Mouse (Mus musculus) 3134 (cell line): Measurements from ENCODE around the gene Krt26.

Experiments used
- DNase-seq: peaks from one replicate; pipeline ENCODE4 v3.0.0-alpha.2; 2011; ENCODE audit warnings: low spot score; ENCODE audit not compliant: insufficient read length; ENCODE audit errors: extremely low read depth

The Krt26 gene

DNA sequence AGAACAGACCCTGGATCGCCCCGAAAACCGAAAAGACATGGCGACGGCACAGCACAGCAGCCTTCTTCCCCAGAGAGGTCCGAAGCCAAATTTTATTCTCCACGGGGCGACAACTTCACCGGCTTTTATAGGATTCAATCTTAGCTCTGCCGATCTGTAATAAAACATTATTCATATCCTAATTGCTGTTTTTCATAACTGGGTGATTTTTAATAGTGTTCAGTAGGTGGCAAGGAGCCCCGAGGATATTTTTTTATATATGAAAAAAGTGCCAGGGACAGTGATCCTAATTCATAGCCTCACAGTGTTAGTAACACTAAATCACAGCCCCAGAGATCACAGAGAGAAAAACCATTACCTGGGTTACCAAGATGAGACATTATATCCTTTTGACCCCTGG, at the start of gene Krt26:
Gene Krt26 (minus strand): TSS at position 101 of the 400 bp plus-strand sequence.
- DNase-seq, result no peak

- peak; percentile 86 for DNase-seq
Observed at GRCm38 (mm10) chr11:99385813-99386721, 48.3 kb upstream of the Krt26 start.

GRCm38 (mm10) chr11:99379568-99379967, 41.8 kb upstream of the Krt26 start:
- peak; percentile 20 for DNase-seq

- DNase-seq, result no peak
Observed at GRCm38 (mm10) chr11:99374803-99375202, 37.0 kb upstream of the Krt26 start, which contains the start of gene Krt28. Krt28 (minus strand) TSS chr11:99374903.

DNA sequence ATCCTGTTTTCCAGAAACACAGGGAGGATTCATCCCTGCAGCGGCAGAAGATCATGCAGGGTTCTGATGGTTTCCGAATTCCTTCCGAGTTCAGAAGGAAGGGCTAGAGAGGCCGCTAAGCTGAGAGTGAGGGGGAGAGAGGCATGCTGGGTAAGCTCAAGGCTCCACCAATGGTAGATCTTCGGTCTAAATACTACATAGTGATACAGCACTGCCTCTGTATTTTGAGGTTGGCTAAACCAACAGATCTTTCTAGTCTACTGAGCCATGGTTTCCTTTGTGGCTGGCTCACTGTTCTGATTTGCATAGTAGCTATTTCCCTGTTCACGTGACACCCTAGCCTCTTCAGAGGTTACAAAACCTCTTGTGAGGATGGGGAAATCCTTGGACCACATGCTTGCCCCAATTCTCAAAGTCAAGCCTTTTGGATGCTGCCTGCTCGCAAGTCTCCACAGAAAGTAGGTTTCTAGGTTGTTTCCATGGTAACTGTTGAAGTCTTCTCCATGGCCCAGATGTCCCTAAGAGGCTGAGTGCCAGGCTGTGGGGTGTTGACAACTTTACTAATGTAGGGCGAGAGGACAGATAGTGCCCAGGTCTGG, 32.2 kb upstream of the Krt26 start:
- DNase-seq, result no peak

DNA sequence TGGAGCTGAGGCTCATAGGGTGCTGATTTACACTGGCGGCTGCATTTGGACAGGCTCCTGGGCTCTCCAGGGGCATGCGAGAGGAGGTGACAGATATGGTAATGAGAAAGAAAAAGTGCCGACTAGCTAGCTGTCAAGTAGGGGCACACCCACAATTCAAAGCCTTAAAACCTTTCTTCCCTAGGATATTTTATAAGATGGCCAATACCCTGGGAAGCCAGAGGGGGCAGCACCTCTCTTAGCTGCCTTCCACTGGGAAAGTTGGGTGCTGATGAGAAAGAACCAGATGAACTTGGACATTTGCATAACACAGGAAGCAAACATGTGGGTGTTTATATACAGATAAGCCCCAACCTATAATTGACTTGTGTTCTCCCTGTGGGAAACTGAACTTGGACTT, 31.5 kb upstream of the Krt26 start:
- DNase-seq, result no peak

DNA sequence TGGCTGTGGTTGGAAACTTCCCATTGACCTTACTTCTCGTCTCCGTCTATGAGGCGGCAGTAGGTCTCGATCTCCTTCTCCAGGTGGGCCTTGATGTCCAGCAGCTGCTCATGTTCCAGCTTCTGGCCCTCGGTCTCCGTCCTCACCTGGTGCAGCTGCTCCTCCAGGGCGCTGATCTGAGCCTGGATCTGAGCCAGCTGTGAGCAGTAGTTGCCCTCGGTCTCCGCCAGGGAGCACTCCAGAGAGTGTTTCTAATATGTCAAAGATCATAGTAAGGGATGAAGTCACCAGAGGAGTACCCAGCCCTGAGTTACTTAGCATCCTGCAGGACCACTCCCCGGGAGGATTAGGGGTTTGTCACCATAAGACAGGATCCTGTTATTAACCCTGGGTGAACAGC, 29.0 kb upstream of the Krt26 start:
- no peak for DNase-seq

GRCm38 (mm10) chr11:99364412-99364811, 26.6 kb upstream of the Krt26 start:
- DNase-seq, result no peak

- DNase-seq, result no peak
Observed at GRCm38 (mm10) chr11:99361423-99361822, 23.7 kb upstream of the Krt26 start.

DNA sequence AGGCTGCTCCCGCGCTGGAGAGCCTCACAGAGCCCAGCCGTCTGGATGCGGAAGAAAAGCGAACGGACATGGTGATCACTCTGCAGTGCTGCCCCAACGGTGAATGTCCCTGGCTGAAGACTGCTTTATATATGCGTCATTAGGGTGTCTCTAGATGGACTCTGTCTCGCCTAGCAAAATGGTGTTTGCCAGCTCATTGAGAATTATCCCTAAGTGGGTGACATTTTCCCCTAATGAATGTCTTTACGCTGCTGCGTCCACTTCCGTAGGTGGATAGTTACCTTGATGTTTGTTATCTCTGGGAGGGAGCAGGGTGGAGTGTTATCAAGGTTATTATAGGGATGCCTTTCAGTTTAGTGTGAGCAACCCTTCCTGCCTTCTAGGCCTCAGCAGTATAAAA, 13.2 kb upstream of the Krt26 start, which contains the start of gene Krt27:
Gene Krt27 (minus strand): TSS at position 101 of the 400 bp plus-strand sequence.
- no peak for DNase-seq

DNA sequence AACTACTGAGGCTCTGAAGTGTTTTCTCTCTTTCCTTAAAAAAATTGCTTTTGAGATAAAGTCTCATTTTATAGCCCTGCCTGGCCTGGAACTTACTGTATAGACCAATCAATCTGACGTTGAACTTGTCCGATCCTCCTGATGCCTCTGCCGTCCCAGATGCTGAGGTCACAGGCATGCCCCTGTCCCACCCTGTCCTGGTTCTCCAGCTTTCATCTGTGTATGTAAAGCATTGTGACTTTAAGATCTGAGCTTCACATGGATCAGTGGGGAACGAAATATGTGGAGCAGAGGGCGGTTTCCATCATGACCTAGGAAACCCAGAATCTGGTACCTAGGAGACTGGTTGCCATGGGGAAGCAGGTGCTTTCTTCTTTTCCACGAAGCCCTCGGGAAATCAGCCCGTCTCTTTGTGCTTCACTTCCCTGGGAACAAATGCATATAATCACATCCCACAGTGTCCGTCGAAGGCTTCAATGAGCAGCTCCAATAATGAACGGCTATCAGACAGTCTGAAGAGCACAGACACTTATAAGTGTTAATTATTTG, 1.6 kb upstream of the Krt26 start:
- no peak for DNase-seq

GRCm38 (mm10) chr11:99333426-99333825, 4.3 kb downstream of the Krt26 start:
- no peak for DNase-seq

GRCm38 (mm10) chr11:99329655-99330054, 8.1 kb downstream of the Krt26 start:
- no peak for DNase-seq

DNA sequence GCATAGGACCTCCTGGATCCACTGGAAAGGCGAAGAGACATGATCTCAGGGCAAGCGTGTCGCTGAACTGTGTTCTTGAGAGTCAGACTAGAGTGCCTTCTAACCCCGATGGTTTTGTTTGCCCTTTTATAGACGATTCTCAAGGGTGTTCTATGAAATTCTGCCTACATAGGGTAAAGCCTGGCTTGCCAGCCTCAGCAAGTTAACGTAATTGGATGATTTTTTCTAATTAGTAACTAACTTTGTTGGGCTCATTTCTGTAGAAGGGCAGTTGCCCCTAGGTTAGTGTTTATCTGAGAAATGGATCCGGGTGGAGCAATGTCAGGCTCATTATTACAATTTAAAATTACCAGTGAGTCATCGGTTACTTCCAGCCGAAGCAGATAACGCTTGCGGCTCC, 14.9 kb downstream of the Krt26 start, which contains the start of gene Krt25:
Gene Krt25 (minus strand): TSS at position 101 of the 400 bp plus-strand sequence.
- DNase-seq, result no peak

DNA sequence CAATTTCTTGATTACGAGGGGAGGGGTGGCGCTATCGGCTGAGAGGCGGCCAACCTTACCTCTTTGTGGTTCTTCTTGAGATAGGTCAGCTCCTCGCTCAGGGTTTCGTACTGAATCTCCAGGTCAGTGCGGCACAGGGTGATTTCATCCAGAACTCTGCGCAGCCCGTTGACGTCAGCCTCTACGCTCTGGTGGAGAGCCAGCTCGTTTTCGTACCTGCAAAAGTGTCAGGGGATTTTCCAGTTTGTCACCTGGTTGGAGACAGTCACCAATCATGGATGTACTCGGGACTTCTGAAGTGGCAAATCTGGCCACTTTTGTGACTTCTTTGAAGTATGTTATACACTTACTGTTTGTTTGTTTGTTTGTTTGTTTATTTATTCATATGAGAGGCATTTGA, 16.7 kb downstream of the Krt26 start:
- DNase-seq, result no peak

DNA sequence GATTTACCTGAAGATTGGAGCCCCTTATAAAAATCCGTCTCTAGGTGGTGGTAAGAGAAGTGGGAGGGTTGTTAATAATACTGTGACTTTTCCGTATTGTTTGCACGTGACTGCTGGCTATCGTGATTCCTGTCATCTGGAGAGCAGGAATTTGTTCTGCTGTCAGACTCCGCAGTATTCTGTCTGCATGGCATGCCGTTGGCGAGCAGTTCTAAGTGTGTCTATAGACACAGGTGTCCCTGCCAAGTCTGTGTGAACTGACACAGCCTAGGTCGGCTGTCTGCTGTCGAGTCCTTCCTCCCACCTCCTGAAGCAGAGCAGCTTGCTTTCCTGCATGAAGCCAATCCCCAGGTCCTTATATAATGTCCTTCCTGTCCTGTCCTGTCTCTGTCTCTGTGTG, 18.6 kb downstream of the Krt26 start:
- no peak for DNase-seq

DNA sequence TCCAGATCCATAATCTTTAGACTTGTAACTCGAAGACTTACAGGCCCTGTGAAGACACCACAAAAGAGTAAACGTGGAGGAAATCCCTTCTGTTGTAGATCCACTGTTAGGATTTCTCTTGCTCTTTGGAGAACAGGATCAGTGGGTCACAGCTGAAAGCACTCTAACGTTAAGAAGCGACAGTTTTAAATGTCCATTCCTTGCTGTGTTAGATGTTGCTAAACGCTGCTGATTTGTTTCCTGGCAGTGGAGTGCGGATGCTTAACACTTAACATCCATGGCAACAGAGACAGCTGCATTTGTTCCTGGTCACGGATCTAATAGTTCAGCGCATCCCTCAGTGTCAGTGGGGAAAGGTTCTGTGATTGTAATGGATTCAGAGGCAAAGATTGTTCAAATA, 21.2 kb downstream of the Krt26 start:
- DNase-seq, result no peak

DNA sequence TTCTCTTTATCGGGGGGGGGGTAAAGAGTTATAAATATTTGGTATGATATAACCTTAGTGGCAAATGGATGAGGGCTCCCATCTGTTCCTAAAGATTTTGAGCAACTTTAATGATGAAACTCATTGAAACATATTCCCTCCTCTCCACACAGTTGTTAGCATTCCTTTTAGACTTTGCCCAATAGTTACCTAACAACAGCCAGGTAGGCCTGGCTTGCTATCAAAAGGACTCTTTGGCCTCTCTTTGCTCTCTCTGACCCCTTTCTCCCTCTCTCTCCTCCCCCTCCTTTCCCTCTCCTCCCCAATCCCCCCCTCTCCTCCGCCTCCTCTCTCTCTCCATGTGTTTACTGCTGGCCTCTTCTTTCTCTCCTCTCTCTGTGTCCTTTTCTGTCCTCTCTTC, 23.2 kb downstream of the Krt26 start:
- no peak for DNase-seq

DNA sequence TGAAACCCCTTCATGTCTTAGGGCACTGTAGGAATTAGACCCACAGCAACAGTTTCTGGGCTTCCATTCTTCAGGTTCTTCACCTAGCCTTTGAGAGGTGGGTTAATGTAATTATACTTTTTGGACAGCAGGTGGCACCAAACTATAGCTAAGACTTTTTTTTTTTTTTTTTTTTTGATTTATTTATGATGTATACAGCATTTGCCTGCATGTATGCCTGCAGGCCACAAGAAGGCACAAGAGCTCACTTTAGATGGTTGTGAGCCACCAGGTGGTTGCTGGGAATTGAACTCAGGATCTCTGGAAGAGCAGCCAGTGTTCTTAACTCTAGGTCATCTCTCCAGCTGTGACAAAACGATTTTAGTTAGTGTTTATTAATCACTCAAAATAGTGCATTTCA, 26.9 kb downstream of the Krt26 start:
- peak; percentile 15 for DNase-seq

- DNase-seq, result peak; percentile 20
Observed at GRCm38 (mm10) chr11:99307579-99307978, 30.2 kb downstream of the Krt26 start.

- no peak for DNase-seq
Observed at GRCm38 (mm10) chr11:99295039-99295438, 42.7 kb downstream of the Krt26 start.

DNA sequence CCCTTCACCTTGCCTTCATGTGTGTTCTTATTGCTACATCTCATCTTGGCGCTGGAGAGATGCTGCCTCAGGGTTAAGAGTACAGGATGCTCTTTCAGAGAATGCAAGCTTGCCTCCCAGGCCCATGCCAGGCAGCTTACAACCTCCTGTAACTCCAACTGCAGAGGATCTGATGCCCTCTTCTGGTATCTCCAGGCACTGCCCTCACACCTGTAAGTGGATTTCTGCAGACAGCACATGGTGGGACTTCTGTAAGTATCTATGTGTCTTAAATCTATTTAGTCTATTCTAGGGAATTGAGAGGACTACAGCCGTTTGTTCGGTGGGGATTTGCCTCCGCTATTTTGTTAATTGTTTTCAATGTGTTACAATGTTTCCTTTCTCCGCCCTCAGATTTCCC, 44.9 kb downstream of the Krt26 start:
- DNase-seq, result no peak
